Mouse (Mus musculus): Measurements from ENCODE around the gene Zcchc4.

- no peak for TF ChIP-seq HCFC1 (IDR thresholded peaks at IDR 0.05; ENCODE audit: low read depth, low read length)
- TF ChIP-seq CTCF (IDR thresholded peaks at IDR 0.05 in 2 of 3, conservative IDR thresholded peaks at IDR 0.05 in 1 of 3; ENCODE audit: control insufficient read depth in 1 of 3, insufficient read depth in 1 of 3, low read depth in 2 of 3, low read length in 3 of 3, poor library complexity in 1 of 3, severe bottlenecking in 1 of 3): no peak
- no peak for TF ChIP-seq MEF2A (IDR thresholded peaks at IDR 0.05; ENCODE audit: extremely low read depth, insufficient replicate concordance, low read depth, low read length, poor library complexity, severe bottlenecking)
- TF ChIP-seq NELFE (IDR thresholded peaks at IDR 0.05; ENCODE audit: low read depth, low read length): no peak
- TF ChIP-seq POLR2A (IDR thresholded peaks at IDR 0.05; ENCODE audit: control insufficient read depth in 1 of 2, insufficient read depth in 1 of 2, low read depth in 1 of 2, low read length in 2 of 2, poor library complexity in 1 of 2): no peak
- TF ChIP-seq MAX (IDR thresholded peaks at IDR 0.05; ENCODE audit: low read length): no peak
- no peak for TF ChIP-seq TBP (IDR thresholded peaks at IDR 0.05; ENCODE audit: low read depth, low read length)
- no peak for TF ChIP-seq TAL1 (IDR thresholded peaks at IDR 0.05; ENCODE audit: low read length)
- no peak for TF ChIP-seq USF1 (IDR thresholded peaks at IDR 0.05; ENCODE audit: low read depth, low read length)
- TF ChIP-seq KAT2A (conservative IDR thresholded peaks at IDR 0.05; ENCODE audit: low read depth, low read length): no peak
- TF ChIP-seq ZNF384 (IDR thresholded peaks at IDR 0.05; ENCODE audit: low read depth, low read length): no peak
- TF ChIP-seq TCF12 (IDR thresholded peaks at IDR 0.05; ENCODE audit: low read depth, low read length): no peak
- no peak for TF ChIP-seq SMC3 (IDR thresholded peaks at IDR 0.05; ENCODE audit: low read depth, low read length)
- TF ChIP-seq RAD21 (IDR thresholded peaks at IDR 0.05; ENCODE audit: low read depth, low read length): no peak
Observed at GRCm38 (mm10) chr5:52762586-52762985, 12.6 kb upstream of the Zcchc4 start.

Data from MEL (cell line).